Mouse (Mus musculus): ENCODE data around the gene Rps8. TPM values are rescaled to one million over a fixed set of nuclear protein-coding genes. Genes with fewer than 3 reads are reported as not detected.

The Rps8 gene
- polyA plus RNA-seq, 1 experiment: 499 TPM

- H3K4me1 ChIP-seq (ENCODE audit: control insufficient read depth, insufficient read depth, low read length): no peaks in the 10 kb centered on the region
- H3K4me3 ChIP-seq (ENCODE audit: insufficient read depth, low read length): no peak overlapping the region
- no peak overlapping the region for H3K27ac ChIP-seq (ENCODE audit: insufficient read depth, low read length)
- TF ChIP-seq POLR2A (IDR thresholded peaks at IDR 0.05; ENCODE audit: extremely low read depth, insufficient read depth, low read length) (no peak), CTCF (IDR thresholded peaks at IDR 0.05; ENCODE audit: extremely low read depth, insufficient read depth, low read length) (no peak)
These were observed 50.9 kb downstream of the Rps8 start for GRCm38 (mm10) chr4:117105127-117105526.

DNA sequence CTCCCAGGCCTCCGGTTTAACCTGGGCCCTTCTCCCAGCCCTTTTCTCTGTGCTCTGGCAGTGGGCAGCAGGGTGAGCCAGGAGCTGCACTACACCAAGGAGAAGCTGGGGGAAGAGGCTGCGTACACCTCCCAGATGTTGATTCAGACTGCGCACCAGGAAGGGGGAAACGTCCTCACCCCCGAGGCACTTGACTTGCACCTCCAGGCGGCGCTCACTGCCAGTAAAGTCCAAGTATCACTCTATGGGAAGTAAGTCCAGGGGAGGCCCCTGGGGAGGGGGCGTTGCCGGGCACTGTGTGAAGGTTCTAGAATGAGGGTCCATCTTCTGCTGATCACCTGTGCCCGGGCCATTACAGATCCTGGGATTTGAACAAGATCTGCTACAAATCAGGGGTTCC, 51.4 kb downstream of the Rps8 start:
- Histone ChIP-seq H3K4me1 (ENCODE audit: control insufficient read depth, insufficient read depth, low read length) (no peaks in the 10 kb centered on the region), H3K4me3 (ENCODE audit: insufficient read depth, low read length) (no peak overlapping the region), H3K27ac (ENCODE audit: insufficient read depth, low read length) (no peak overlapping the region)
- TF ChIP-seq CTCF (IDR thresholded peaks at IDR 0.05; ENCODE audit: extremely low read depth, insufficient read depth, low read length) (no peak), POLR2A (IDR thresholded peaks at IDR 0.05; ENCODE audit: extremely low read depth, insufficient read depth, low read length) (no peak)

Other genes starting within 250 kb of the Rps8 start
- 68.1 and 73.8 TPM in 2 replicates for gene Urod, start 161.8 kb downstream of the Rps8 start, polyA plus RNA-seq (2012; rRNA removed)
- gene Hectd3, start 160.9 kb downstream of the Rps8 start, polyA plus RNA-seq (2012; rRNA removed): 44.6 and 50.1 TPM in 2 replicates
- gene Eif2b3, start 136.8 kb downstream of the Rps8 start, polyA plus RNA-seq (2012; rRNA removed): 19.0 and 20.2 TPM in 2 replicates
- 1.5 and 1.8 TPM in 2 replicates for gene Ptch2, start 60.2 kb downstream of the Rps8 start, polyA plus RNA-seq (2012; rRNA removed)
- 14.6 and 14.9 TPM in 2 replicates for gene Btbd19, start 30.5 kb downstream of the Rps8 start, polyA plus RNA-seq (2012; rRNA removed)
- gene Tctex1d4, start 29.4 kb downstream of the Rps8 start, polyA plus RNA-seq (2012; rRNA removed): 0.68 and 1.8 TPM in 2 replicates
- 16.0 and 19.5 TPM in 2 replicates for gene Plk3, start 22.3 kb downstream of the Rps8 start, polyA plus RNA-seq (2012; rRNA removed)
- gene Kif2c, start 26.4 kb upstream of the Rps8 start, polyA plus RNA-seq (2012; rRNA removed): 0.40 and 0.54 TPM in 2 replicates
- gene Tmem53, start 95.7 kb upstream of the Rps8 start, polyA plus RNA-seq (2012; rRNA removed): 4.8 and 6.1 TPM in 2 replicates
- gene Armh1, start 95.9 kb upstream of the Rps8 start, polyA plus RNA-seq (2012; rRNA removed): 0.38 and 0.67 TPM in 2 replicates

Measured in cortical plate, adult 2 months (tissue).